Mouse (Mus musculus) forebrain, embryonic 14.5 days (tissue): ENCODE measurements around the gene Taf9. TPM values are rescaled to one million over a fixed set of nuclear protein-coding genes. Genes with fewer than 3 reads are reported as not detected.
A peak's percentile ranks its signal among the peaks of the same experiment; 100 is the strongest.

Experiments used
- ATAC-seq: fragments of 200-750 bp; cut with Nextera tagmentation; 2 replicates; pipeline ENCODE4 v1.8.0; 2017; ENCODE audit warnings: mild to moderate bottlenecking, moderate library complexity
- DNase-seq: peaks from one replicate; pipeline ENCODE4 v3.0.0-alpha.2; 2015; ENCODE audit warnings: low spot score
- H3K27ac ChIP-seq: fragments of 300-500 bp; sonication (generic); 2 replicates; pipeline ENCODE4 v1.5.1; 2014; ENCODE audit warnings: low read depth, mild to moderate bottlenecking, control low read depth, low read length, moderate library complexity
- H3K27me3 ChIP-seq: fragments of 300-500 bp; sonication (generic); replicated peaks from 2 replicates; pipeline ENCODE4 v1.6.1; 2014; ENCODE audit warnings: low read length, control low read depth, mixed read lengths; ENCODE audit not compliant: control insufficient read depth, insufficient read depth
- H3K36me3 ChIP-seq: fragments of 300-500 bp; sonication (generic); 2 replicates; pipeline ENCODE4 v1.6.1; 2014; ENCODE audit warnings: low read length, control low read depth; ENCODE audit not compliant: control insufficient read depth, insufficient read depth
- H3K4me1 ChIP-seq: fragments of 300-500 bp; sonication (generic); 2 replicates; pipeline ENCODE4 v1.6.1; 2014; ENCODE audit warnings: antibody characterized with exemption, low read length, control low read depth; ENCODE audit not compliant: control insufficient read depth, insufficient read depth
- H3K4me2 ChIP-seq: fragments of 300-500 bp; sonication (generic); 2 replicates; pipeline ENCODE4 v1.6.1; 2014; ENCODE audit warnings: mild to moderate bottlenecking, control low read depth, low read length
- H3K4me3 ChIP-seq: fragments of 300-500 bp; sonication (generic); 2 replicates; pipeline ENCODE4 v1.5.1; 2014; ENCODE audit warnings: low read depth, low read length, control low read depth
- H3K9ac ChIP-seq: fragments of 300-500 bp; sonication (generic); 2 replicates; pipeline ENCODE4 v1.6.1; 2014; ENCODE audit warnings: mild to moderate bottlenecking, low read length, control low read depth, moderate library complexity
- H3K9me3 ChIP-seq: fragments of 300-500 bp; sonication (generic); replicated peaks from 2 replicates; pipeline ENCODE4 v1.6.1; 2016; ENCODE audit warnings: low read length, control low read depth, mixed read lengths; ENCODE audit not compliant: control insufficient read depth
- WGBS: fragments of 180-500 bp; shearing (Covaris S2); extraction: QIAGEN DNeasy Blood & Tissue Kit; methylation state at CpG from one replicate; pipeline ENCODE4 v1.1.7; 2014; 5-methylcytosine and 5-hydroxymethylcytosine counted together
- polyA plus RNA-seq: library from polyadenylated mRNA; unstranded; fragments of >200 nt; fragmentation: Nextera tagmentation; extraction: Ambion mirVana; gene quantifications from 2 replicates; pipeline ENCODE4 v1.2.1, GENCODE M21; 2014

Gene Taf9
- polyA plus RNA-seq, 1 experiment from 2014 or later, result 23.4 TPM

GRCm38 (mm10) chr13:100658091-100658490 is 6.7 kb downstream of the Taf9 start:
- WGBS, result 92% methylated on average over 5 of the region's 5 CpGs

GRCm38 (mm10) chr13:100659864-100660456 is 8.6 kb downstream of the Taf9 start:
- Histone ChIP-seq H3K27me3 (no peaks in the 10 kb centered on the region), H3K4me2 (no peak overlapping the region), H3K9me3 (no peaks in the 10 kb centered on the region), H3K4me1 (no peaks in the 10 kb centered on the region), H3K9ac (no peak overlapping the region), H3K27ac (no peak overlapping the region), H3K4me3 (no peak overlapping the region), H3K36me3 (peaks cover 25% of the 10 kb centered on the region)
- DNase-seq (peak; percentile 86), ATAC-seq (peak; percentile 67; the same call in 1 of the 2 replicates)
- 54% methylated on average over 4 of the region's 4 CpGs for WGBS

More at GRCm38 (mm10) chr13:100658091-100658490, 6.7 kb downstream of the Taf9 start:
- Histone ChIP-seq H3K9ac (no peak overlapping the region), H3K9me3 (no peaks in the 10 kb centered on the region), H3K4me1 (no peaks in the 10 kb centered on the region), H3K27ac (no peak overlapping the region), H3K36me3 (peaks cover 21% of the 10 kb centered on the region; the same call in 1 of the 2 replicates), H3K4me3 (no peak overlapping the region), H3K4me2 (no peak overlapping the region), H3K27me3 (no peaks in the 10 kb centered on the region)
- no peak for ATAC-seq
- no peak for DNase-seq

GRCm38 (mm10) chr13:100669291-100670022 is 18.1 kb downstream of the Taf9 start, which contains the start of gene Ccdc125:
Gene Ccdc125, plus strand, starts transcription at chr13:100669717.
- under 1% methylated on average over 44 of the region's 44 CpGs for WGBS

GRCm38 (mm10) chr13:100670181-100670741 is 18.9 kb downstream of the Taf9 start:
- Histone ChIP-seq H3K4me2 (peak overlapping the region; percentile 78), H3K27me3 (no peaks in the 10 kb centered on the region), H3K9ac (peak overlapping the region; percentile 68), H3K4me3 (peak overlapping the region; percentile 40), H3K27ac (no peak overlapping the region), H3K4me1 (no peaks in the 10 kb centered on the region), H3K9me3 (no peaks in the 10 kb centered on the region), H3K36me3 (peaks cover 12% of the 10 kb centered on the region)
- DNase-seq, result no peak
- no peak for ATAC-seq
- WGBS, result 66% methylated on average over 9 of the region's 9 CpGs

More at GRCm38 (mm10) chr13:100669291-100670022, 18.1 kb downstream of the Taf9 start, which contains the start of gene Ccdc125:
- ATAC-seq (peak; percentile 71), DNase-seq (peak; percentile 42)
- Histone ChIP-seq H3K27me3 (no peaks in the 10 kb centered on the region), H3K4me3 (peak within 1 kb of the TSS; percentile 40), H3K36me3 (peaks cover 15% of the 10 kb centered on the region), H3K27ac (no peak within 1 kb of the TSS), H3K9me3 (no peaks in the 10 kb centered on the region), H3K9ac (peak within 1 kb of the TSS; percentile 68), H3K4me2 (peak within 1 kb of the TSS; percentile 78), H3K4me1 (no peaks in the 10 kb centered on the region)

GRCm38 (mm10) chr13:100675936-100676635 is 24.7 kb downstream of the Taf9 start:
- Histone ChIP-seq H3K4me3 (no peak overlapping the region), H3K9me3 (no peaks in the 10 kb centered on the region), H3K9ac (no peak overlapping the region), H3K4me1 (no peaks in the 10 kb centered on the region), H3K4me2 (no peak overlapping the region), H3K36me3 (no peaks in the 10 kb centered on the region), H3K27ac (no peak overlapping the region), H3K27me3 (no peaks in the 10 kb centered on the region)
- DNase-seq (no peak), ATAC-seq (no peak)
- WGBS, result 88% methylated on average over 15 of the region's 15 CpGs

GRCm38 (mm10) chr13:100681615-100682014 is 30.2 kb downstream of the Taf9 start:
- H3K4me3 ChIP-seq, result no peak overlapping the region
- H3K4me1 ChIP-seq, result no peaks in the 10 kb centered on the region
- no peaks in the 10 kb centered on the region for H3K27me3 ChIP-seq
- H3K27ac ChIP-seq, result no peak overlapping the region
- no peaks in the 10 kb centered on the region for H3K36me3 ChIP-seq
- H3K9me3 ChIP-seq, result no peaks in the 10 kb centered on the region
- no peak for ATAC-seq
- no peak overlapping the region for H3K9ac ChIP-seq
- WGBS, result 92% methylated on average over 8 of the region's 8 CpGs
- DNase-seq, result no peak
- H3K4me2 ChIP-seq, result no peak overlapping the region

GRCm38 (mm10) chr13:100682837-100683236 is 31.5 kb downstream of the Taf9 start:
- Histone ChIP-seq H3K9ac (no peak overlapping the region), H3K27ac (no peak overlapping the region), H3K4me1 (no peaks in the 10 kb centered on the region), H3K27me3 (no peaks in the 10 kb centered on the region), H3K9me3 (no peaks in the 10 kb centered on the region), H3K4me2 (no peak overlapping the region), H3K36me3 (no peaks in the 10 kb centered on the region), H3K4me3 (no peak overlapping the region)
- 87% methylated on average over 2 of the region's 2 CpGs for WGBS
- DNase-seq, result no peak
- ATAC-seq, result no peak

GRCm38 (mm10) chr13:100684355-100684754 is 33.0 kb downstream of the Taf9 start:
- no peaks in the 10 kb centered on the region for H3K4me1 ChIP-seq
- no peak for ATAC-seq
- no peaks in the 10 kb centered on the region for H3K36me3 ChIP-seq
- H3K4me2 ChIP-seq, result no peak overlapping the region
- H3K4me3 ChIP-seq, result no peak overlapping the region
- no peak overlapping the region for H3K9ac ChIP-seq
- H3K9me3 ChIP-seq, result no peaks in the 10 kb centered on the region
- WGBS, result 74% methylated on average over 2 of the region's 2 CpGs
- H3K27ac ChIP-seq, result no peak overlapping the region
- DNase-seq, result no peak
- no peaks in the 10 kb centered on the region for H3K27me3 ChIP-seq
